Mouse (Mus musculus) cerebellum, adult 2 months (tissue): ENCODE data around the gene Thoc3.

Source experiments
- CTCF ChIP-seq: fragments of 200-500 bp; IDR thresholded peaks from 2 replicates; pipeline ENCODE4 v1.5.1; 2011; ENCODE audit warnings: low read depth, mild to moderate bottlenecking, control low read depth, low read length, moderate library complexity, borderline replicate concordance; ENCODE audit not compliant: insufficient read depth
- POLR2A ChIP-seq: fragments of 200-500 bp; IDR thresholded peaks from 2 replicates; pipeline ENCODE4 v1.6.1; 2011; ENCODE audit warnings: low read length, control low read depth, borderline replicate concordance; ENCODE audit not compliant: insufficient read depth

DNA sequence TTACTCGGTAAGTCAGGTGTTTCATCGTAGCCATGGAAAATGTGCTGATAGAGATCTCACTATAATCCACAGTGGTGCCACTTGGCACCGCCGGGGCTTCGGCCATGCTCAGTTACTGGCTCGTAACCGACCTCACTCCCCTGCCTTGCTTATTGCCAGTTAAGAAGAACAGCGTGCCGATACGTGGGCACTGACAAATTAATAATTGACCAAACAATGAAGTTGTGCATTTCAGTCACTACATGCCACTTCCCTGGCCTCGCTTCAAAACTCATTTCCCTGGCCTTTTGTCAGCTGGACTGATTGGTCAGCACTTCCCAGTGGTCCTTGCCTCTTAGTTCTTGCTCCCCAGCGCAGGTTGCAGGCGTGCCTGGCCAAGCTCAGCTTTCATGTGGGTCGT is 12.8 kb upstream of the Thoc3 start:
- TF ChIP-seq POLR2A (no peak), CTCF (no peak)
